Mouse (Mus musculus) common myeloid progenitor, adult 5-6 weeks (primary cell): ENCODE measurements around the gene Ltbr. TPM values are rescaled to one million over a fixed set of nuclear protein-coding genes. Genes with fewer than 3 reads are reported as not detected.
A peak's percentile ranks its signal among the peaks of the same experiment; 100 is the strongest.
"Not testable (repeated sequence)": the region's sequence is repeated elsewhere in the genome, so short reads cannot be mapped to it uniquely, and the experiment has no call there.

Source experiments
- ATAC-seq: replicated peaks from 2 replicates; pipeline ENCODE4 v1.8.0; 2016; ENCODE audit warnings: low read depth, mild to moderate bottlenecking, moderate TSS enrichment, inconsistent platforms; ENCODE audit not compliant: poor library complexity, severe bottlenecking
- total RNA-seq: library from RNA; stranded (forward); fragments of 200-1000, 187-1606 nt; gene quantifications from 2 replicates; pipeline ENCODE4 v1.2.3, GENCODE M21; 2017

Ltbr gene
- total RNA-seq, 1 experiment from 2014 or later = 23.2 TPM

DNA sequence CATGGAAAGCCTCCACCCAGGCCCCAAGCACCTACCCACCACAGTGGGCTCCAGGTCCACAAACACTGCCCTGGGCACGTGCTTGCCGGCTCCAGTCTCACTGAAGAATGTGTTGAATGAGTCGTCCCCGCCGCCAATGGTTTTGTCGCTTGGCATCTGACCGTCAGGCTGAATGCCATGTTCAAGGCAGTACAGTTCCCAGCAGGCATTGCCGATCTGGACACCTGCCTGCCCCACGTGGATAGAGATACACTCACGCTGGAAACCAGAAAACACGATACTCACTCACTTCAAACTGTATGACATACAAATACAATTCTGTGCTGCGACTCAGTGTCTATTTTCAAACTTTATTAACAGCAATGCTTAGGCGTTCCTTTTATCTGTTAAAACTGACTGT lies 31.0 kb downstream of the Ltbr start:
- not testable (repeated sequence) for ATAC-seq

DNA sequence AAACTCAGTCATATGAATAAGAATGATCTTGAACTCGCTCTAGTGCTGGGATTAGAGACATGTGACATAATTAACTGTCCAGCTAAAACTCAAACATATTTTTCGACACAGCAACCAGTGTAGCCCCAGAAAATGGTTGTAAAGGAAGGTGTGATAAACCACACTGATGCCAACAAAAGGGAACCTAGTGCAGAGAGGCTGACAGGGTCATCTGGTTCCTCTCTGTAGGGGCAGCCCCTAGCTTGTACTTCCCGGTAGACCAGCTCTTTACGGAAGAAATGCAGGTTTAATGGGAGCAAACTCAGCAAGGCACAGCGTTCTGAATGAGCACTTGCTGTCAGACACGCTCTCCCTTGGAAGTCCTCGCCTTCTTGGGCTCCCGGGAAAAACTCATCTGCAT lies 34.0 kb downstream of the Ltbr start:
- peak; percentile 56 for ATAC-seq

DNA sequence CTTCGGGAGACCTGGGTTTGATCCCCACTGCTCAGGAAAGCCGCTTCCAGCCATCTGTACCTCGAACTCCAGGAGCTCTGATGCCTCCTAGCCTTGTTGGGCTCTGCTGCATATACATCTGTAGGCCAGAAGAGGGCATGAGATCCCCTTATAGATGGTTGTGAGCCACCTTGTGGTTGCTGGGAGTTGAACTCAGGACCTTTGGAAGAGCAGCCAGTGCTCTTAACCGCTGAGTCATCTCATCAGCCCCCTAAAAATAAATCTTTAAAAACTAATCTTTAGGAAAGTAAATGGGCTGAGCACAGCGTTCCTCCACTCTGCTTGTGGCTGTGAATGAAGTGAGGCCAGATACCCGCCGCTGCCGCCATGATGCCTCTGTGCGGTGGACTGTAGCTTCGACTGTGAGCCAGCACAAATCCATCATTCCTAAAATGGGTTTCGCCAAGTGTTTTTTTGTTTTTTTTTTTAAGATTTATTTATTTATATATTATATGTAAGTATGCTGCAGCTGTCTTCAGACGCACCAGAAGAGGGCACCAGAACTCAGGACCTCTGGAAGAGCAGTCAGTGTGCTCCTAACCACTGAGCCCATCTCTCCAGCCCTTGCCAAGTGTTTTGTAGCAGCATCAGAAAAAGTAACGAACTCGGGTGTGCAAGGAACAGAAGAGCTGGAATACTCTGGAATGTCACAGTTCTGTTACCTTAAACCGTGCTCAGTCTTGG lies 38.7 kb downstream of the Ltbr start:
- no peak for ATAC-seq

DNA sequence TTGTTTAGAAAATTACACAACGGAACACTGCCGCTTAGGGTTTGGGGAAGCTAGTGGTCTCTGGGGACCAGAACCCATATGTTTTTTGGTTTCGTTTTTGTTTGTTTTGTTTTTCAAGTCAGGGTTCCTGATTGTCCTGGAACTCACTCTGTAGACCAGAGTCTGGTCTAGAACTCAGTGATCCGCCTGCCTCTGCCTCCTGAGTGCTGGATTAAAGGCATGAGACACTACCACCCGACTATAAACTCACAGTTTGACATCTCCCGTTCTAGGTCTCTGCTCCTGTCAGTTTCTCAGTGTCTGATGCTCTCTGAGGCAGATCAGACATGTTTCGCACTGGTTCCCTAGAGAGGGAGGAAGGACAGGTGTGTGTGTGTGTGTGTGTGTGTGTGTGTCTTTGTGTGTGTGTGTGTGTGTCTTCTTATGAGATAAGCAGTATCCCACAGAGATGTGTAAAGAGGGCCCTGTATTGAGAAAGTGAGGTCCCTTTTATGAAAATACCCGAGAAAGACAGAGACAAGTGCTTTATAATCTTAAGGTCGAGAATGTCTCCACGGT lies 41.4 kb downstream of the Ltbr start:
- no peak for ATAC-seq

GRCm38 (mm10) chr6:125271455-125272227 lies 42.0 kb downstream of the Ltbr start:
- peak; percentile 96 for ATAC-seq

GRCm38 (mm10) chr6:125268799-125269198 lies 44.9 kb downstream of the Ltbr start:
- ATAC-seq = no peak

GRCm38 (mm10) chr6:125267469-125267868 lies 46.2 kb downstream of the Ltbr start:
- ATAC-seq = no peak

DNA sequence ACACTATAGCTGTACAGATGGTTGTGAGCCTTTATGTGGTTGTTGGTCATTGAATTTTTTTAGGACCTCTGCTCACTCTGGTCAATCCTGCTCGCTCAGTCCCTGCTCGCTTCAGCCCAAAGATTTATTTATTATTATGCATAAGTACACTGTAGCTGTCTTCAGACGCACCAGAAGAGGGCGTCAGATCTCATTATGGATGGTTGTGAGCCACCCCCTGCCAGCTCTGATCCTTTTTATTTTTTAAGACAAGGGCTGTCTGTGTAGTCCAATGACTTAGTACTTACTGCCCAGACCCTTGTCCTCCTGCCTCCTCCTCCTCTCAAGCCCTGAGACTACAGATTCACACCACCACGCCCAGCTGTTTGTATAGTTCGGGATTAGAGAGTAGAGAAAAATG lies 47.1 kb downstream of the Ltbr start:
- not testable (repeated sequence) for ATAC-seq

GRCm38 (mm10) chr6:125266091-125266490 lies 47.6 kb downstream of the Ltbr start:
- no peak for ATAC-seq

- peak; percentile 58; the same call in 1 of the 2 replicates for ATAC-seq
Observed at GRCm38 (mm10) chr6:125265239-125265638, 48.4 kb downstream of the Ltbr start.

DNA sequence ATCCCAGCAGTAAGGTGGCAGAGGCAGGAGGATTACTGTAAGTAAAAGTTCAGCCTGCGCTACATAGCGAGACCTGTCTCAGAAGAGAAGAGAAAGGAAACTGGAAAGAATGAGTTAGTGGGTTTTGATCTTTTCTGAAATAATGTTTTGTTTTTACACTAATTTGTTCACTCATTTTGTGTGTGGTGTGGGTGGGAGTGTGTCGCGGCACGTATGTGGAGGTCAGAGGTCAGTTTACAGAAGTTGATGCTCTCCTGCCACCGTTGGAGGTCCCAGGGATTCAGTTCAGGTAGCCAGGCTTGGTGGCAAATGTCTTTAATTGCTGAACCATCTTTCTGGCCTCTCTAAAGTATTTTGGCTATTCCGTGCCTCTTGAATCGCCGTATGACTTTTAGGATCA lies 49.5 kb downstream of the Ltbr start:
- ATAC-seq = no peak

DNA sequence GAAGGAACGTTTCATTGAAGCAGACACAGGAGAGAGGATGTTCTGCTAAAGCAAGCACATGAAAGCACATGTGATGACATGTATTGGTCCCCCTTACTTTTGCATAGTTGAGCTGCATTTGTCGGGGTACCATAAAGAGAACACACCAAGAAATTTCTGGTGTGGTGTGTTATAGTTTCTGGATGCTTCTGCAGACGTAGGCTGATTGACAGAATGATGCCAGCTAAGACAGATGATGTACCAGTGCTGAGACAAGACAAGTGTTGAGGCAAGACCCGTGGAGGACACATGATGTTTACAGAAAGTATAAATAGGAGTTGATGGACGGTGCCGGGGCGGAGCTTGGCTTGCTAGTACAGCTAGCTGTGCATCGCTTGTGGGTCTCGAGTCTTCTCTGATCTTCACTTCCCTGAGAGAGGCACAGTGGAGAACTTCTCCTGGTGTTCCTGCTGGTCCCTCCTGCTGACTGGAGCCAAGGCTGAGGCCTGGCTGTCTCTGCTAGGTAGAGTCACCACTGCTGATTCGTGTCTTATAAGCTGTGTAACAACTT lies 53.6 kb downstream of the Ltbr start:
- ATAC-seq = no peak

Other genes with a start within 250 kb of the Ltbr start
- 4.4 and 6.9 TPM in 2 replicates for gene Lpar5, start 246.0 kb downstream of the Ltbr start, total RNA-seq
- 444 and 506 TPM in 2 replicates for gene Chd4, start 217.9 kb downstream of the Ltbr start, total RNA-seq
- 85.9 and 92.8 TPM in 2 replicates for gene Nop2, start 182.0 kb downstream of the Ltbr start, total RNA-seq
- 16.5 and 19.5 TPM in 2 replicates for gene Iffo1, start 168.6 kb downstream of the Ltbr start, total RNA-seq
- gene Gapdh, start 147.4 kb downstream of the Ltbr start, total RNA-seq = 769 and 809 TPM in 2 replicates
- gene Ncapd2, start 122.2 kb downstream of the Ltbr start, total RNA-seq = 272 and 344 TPM in 2 replicates
- 97.3 and 99.1 TPM in 2 replicates for gene Mrpl51, start 122.1 kb downstream of the Ltbr start, total RNA-seq
- 4.9 and 8.0 TPM in 2 replicates for gene Vamp1, start 98.3 kb downstream of the Ltbr start, total RNA-seq
- gene Tapbpl, start 82.0 kb downstream of the Ltbr start, total RNA-seq = 18.8 and 20.2 TPM in 2 replicates
- 66.4 and 98.2 TPM in 2 replicates for gene Cd27, start 76.9 kb downstream of the Ltbr start, total RNA-seq
- not detected in 2 replicates for gene Tuba3a, start 27.8 kb downstream of the Ltbr start, total RNA-seq
- gene Scnn1a, start 6.8 kb upstream of the Ltbr start, total RNA-seq = 0.55 and 0.63 TPM in 2 replicates
- 28.3 and 33.1 TPM in 2 replicates for gene Tnfrsf1a, start 35.5 kb upstream of the Ltbr start, total RNA-seq
- not detected in 2 replicates for gene Plekhg6, start 66.9 kb upstream of the Ltbr start, total RNA-seq
- 54.4 and 64.8 TPM in 2 replicates for gene Cd9, start 180.9 kb upstream of the Ltbr start, total RNA-seq
- gene Vwf, start 232.9 kb upstream of the Ltbr start, total RNA-seq = 15.3 and 16.7 TPM in 2 replicates